Mouse (Mus musculus) lung, postnatal 4 days (tissue): Measurements from ENCODE around the gene Iqch.

Experiments used
- DNase-seq, 2 experiments: peaks; one replicate each; pipeline ENCODE4 v3.0.0; 2021

Gene Iqch

DNA sequence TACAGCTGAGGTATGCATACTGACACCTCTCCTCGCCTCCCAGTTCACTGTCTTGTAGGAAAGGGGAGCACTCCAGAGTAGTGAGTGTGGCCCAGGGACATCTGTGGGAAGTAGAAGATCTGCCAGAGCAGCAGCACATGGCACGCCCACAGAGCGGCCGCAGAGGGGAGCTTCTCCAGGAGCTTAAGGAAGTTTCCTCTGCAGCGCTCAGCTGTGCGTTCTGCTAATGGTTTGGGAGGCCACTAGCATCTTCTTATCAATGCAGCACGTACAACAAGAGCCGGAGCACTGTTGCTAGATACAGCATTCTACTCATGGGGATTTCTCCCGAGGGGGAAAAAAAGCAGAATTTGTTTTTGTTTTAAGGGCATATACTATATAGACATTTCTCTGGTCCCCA, 110.0 kb downstream of the Iqch start:
- no peak for DNase-seq

DNA sequence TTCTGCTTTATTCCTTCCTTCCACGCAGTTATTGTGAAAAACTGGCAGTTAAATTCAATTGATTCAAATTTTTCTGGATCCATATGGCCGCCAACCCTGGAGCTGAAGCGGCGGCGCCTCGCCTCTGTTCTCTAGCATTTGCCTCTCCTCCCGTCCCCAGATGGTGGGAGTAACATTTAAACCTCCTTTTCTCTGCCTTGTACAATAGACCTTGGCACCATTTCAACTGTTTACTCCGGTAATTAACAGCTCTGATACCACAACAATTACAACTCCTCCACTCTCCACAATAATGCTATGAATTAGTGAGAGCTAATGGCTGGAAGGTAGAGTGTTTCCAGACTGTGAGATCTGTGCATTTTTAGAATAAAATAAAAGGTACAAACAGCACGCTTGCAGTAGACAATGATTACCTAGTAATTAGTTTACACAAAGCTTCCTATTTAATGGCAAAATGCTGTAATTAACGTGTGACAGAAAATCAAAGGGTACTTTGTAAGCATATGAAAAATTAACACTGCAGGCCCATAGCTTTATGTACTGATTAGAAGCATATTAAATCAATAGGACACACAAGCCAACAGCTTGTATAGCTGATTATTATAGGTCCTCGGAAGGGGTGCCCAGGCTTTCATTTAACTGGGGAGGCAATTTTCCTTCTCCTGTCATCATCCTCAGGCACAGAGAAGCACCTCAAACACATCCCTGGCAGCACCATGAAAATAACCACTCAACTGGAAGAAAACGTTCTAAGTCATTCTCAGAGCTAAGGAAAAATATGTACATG, 111.6 kb downstream of the Iqch start:
- DNase-seq, result no peak

DNA sequence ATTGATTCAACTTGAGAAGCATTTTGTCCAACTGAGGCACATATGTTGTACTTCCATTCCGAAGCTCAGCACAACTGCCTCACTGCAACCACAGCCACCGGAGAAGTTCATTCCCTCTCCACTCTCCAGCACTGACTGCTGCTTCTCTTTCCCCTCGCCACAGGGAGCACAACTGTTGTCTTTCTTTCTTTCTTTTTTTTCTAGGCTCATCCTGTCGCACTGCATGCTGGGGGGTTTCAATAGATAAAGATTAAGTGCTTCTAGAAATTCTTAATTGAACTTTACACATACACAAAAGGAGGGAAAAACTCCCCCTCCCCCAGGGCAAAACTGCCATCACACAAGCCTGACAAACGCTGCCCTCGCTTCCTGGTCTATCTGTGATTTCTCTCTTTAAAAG, 113.1 kb downstream of the Iqch start:
- DNase-seq, result no peak

DNA sequence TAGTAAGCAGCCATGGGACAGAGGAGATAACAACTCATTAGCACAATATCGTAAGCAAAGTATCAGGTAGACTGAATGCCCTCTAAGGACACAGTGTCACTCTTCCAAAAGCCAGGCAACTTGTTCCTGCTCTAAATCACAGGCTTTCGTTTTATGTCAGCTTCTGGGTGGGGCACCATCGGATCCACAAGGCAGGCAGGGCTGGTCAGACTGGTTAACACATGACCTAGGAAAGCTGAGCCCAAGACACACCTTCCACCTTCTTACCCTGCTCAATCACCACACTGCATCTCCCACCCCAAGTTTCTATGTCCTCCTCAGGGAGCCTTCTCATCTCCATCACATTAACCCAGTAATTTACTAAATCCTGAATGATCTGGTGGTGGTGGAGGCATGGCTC, 136.7 kb downstream of the Iqch start:
- no peak for DNase-seq

DNA sequence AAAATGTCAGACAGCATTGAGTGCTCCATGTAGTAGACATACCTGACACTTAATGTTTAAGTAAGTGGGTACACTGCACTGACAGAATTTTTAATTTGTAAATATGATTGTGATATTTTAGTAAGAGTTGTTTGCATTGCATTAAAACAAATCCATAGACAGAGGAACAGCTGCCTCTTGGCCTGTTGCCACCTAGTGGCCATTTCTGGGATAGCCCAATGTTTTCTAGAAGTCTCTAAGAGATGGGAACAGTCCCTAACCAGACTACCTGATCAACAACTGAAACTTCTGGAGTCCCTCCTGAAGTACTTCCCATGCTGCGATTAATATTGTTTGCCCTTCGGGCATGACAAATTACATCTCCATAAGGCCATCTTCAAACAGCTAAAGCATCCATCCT, 140.0 kb downstream of the Iqch start:
- DNase-seq, result peak in 1 of 2 experiments; percentile 76

DNA sequence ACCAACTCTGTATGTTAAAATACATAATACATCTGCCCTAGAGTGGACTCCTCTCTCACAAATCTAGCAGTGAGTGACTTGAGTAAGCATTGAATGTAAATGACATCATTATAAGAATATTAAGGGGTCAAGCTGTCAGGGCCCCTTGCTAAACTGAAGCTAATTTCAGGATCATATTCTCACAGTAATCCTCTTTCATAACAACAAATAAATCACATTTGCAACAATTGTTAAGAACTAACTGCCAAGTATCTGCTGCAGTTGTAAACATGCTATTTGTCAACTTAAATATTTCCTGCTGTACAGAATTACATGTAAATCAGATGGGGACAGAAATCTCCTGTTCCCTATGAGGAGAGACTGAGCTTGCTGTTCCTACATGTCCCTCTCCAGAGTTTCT, 145.9 kb downstream of the Iqch start:
- DNase-seq, result no peak

DNA sequence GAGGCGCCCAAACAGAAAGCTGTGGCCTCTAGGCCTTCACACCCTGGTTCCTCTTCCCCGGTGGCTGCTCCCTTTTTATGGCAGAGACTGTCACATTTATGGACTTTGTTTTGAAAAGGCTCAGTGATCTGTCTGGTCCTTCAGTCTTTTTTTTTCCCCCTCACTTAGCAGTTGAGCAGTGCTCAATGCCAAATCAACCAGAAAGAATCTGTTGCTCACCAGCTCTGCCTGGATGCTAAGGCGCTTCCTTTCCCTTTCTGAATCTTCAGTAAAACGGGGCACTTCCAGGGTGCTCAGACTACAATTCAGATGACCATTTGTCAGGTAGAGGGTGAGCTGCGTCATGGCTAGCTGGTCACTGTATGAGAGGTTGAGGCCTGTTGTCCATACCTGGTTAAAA, 148.0 kb downstream of the Iqch start:
- DNase-seq, result no peak

DNA sequence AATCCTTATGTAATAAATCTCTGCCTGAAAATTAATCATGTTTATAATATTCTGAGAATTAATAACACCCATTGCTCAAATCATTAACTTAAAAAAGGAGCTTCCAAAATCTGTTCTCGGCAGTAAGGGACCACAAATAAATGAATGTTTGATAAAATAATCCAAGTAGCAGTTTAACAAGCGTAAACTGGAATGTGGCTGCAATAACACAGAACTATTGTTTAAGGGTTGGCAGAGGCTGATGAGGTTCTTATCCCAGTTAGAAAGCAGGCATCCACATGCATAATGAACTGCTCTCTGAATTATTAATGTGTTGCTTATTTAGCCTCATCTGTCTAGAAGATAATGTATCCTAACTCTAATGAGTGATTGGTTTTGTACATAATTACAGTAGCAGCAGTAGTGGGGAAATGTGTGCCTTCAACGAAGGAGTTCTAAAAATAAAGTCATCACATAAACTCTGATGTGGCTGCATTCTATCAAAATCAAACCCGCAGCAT, 151.7 kb downstream of the Iqch start:
- DNase-seq, result no peak

DNA sequence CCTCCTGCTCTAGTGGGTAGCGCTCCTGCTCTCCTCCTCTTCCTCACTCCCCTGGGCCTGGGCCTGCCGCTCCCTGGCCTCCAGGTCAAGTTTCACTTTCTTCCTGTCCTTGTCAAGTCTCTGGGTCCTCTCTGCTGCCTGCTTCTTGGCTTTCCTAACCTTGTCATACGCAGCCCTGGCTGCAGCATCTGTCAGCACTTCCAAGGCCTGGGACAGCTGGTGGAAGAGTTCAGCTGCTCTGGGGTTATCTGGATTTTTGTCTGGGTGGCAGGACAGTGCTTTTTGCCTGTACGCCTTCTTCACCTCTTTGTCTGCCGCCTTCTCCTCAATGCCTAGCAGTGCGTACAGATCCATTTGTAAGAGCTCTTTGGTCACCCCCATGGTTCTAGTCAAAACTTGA, 158.6 kb downstream of the Iqch start:
- no peak for DNase-seq

DNA sequence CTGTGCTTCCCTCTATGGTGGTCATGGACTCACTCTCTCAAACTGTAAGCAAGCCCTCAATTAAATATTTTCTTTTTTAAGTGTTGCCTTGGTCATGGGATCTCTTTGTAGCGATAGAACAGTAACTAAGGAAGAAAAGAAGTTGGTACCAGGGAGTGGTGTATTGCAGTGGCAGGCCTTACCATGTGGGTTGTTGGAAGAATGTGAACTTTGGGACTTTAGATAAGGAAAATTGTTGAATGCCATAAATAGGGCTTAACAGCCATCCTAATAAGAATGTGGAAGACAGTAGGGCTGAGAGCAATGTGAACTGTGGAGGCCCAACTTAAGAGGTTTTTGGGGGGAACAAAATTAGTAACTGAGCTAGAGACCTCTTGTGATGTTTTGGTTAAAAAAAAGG, 171.6 kb downstream of the Iqch start:
- DNase-seq, result no peak

DNA sequence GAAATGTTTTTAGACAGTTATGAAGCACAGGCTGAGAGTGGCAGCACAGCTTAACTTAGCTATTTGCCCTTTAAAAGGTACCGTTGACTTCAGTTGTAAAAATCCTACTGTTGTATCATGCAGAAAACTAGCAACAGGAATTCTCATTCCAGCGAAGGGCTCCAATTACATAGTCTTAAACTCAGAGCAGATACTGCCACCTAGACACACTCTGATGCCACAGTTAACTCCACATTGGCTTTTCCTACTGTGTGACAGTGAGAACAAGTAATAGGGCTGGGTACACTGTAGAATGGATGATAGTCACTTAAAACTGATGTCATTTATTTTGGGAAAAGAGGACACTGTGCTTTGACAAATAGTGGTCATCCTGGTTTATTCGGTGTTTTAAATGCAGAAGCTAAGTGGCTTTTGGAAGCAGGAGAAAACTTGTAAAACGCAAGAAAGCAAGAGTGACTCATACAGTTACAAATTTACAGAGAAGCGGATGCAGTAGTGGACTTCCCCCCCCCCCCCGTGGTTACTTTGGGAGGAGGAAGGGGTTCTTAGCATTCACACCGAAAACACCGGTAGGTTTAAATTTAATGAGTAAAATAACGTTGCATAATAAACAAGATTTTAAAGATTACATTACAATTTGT, 181.1 kb downstream of the Iqch start:
- DNase-seq, result no peak

DNA sequence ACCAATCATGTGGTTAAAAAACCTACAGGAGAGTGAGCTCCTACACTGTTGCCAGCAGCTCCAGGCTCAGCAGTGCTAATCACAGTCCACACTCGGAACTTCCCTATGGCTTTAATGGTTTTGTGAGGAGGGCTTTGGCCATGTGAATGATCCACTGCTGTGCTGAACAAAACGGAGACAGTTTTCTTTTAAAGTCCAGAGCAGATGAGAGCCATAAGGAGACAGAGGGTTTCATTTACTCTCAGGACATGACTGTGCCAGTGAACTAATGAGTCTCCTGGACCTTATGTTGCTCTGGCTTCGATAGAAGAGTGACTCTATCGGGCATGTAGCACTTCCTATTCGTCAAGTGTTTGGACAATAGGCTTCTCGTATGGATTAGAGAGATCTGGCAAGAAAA, 181.9 kb downstream of the Iqch start:
- DNase-seq, result no peak

DNA sequence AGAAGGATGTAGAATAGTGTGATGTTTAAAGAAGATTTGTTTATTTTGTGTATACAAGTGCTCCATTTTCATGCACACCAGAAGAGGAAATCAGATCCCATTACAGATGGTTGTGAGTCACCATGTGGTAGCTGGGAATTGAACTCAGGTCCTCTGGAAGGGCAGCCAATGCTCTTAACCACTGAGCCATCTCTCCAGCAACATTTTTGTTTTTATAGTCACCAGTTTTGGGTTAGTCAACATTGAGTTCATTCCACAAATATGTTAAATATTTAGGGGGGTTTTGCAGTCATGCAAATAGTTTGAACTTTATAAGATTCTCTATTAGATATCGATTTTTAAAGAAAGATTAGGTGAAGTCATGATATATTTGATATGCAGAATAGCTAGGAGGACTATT, 202.1 kb downstream of the Iqch start:
- DNase-seq, result no peak

DNA sequence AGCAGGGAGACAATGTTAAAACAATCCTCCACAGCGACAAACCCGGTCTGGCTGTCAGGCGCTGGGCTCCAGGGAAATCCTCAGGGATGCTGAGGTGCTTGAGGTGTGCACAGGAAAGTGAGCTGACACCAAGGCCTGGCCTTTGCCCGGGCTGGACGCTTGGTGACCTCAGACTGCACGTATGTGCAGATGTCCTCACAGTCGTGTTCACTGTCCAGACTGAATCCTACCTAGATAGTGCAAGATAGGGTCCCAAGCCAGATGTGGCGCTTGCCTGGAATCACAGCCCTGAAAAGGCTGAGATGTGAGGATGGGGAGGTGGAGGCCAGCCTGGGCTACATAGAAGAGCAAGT, 202.9 kb downstream of the Iqch start:
- DNase-seq, result no peak

DNA sequence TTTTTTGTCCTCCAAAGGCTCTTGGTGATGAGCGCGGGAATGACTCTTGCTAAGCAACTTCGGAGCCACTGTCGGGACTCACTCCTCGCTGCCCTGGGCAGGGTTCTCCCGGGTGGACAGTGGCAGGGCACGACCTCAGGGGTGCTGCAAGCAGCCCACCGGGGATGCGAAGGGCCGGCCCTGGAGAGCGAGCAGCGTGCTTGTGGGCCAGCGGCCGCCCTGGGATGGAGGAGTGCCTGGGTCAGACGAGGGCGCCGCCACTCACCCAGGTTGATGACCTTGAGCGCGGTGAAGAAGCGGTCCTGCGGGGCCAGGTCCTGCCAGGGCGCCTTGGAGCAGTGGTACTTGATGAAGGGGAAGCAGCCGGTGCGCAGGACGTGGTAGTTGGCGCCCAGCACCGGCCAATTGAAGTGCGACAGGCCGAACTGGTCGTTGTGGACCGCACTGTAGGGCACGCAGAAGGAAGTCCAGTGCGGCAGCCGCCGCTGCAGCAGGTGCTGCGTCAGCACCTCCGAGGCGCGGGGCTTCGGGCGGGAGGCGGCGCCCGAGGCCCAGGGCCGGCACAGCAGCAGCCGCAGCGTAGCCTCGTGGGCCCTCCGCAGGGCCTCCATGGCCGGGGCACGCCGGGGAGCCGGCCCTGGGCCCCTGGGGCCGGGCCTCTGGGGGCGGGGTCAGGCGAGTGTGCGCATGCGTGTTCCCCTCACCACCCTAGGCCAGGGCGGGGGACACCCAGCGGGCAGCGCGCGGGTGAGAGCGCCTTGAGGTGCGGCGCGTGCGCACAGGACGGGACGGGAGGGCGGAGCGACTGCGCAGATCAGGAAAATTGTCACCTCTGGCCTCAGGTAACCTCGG, 203.5 kb downstream of the Iqch start, which contains the start of gene 2300009A05Rik:
2300009A05Rik (minus strand) TSS at position 636 of the 852 bp plus-strand sequence.
- peak; percentile 97 for DNase-seq

DNA sequence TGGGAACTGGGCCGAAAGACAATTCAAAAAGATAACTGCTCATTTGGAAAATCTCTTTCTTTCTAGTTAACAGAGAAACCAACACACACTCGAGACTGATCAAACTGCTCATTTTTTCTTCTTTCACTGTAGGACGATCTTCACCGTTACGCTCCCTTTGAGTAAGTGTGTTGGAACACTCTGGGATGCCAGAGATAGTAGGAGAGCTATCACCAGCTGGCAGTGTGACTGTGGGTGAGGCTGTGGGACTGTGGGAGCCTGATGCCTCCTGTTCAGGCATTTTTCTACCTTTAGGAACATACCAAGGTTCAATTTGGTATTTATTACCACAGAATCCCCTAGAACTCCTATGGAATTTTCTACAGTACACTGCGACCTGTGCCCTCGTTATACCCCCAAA, 206.7 kb downstream of the Iqch start:
- DNase-seq, result no peak

DNA sequence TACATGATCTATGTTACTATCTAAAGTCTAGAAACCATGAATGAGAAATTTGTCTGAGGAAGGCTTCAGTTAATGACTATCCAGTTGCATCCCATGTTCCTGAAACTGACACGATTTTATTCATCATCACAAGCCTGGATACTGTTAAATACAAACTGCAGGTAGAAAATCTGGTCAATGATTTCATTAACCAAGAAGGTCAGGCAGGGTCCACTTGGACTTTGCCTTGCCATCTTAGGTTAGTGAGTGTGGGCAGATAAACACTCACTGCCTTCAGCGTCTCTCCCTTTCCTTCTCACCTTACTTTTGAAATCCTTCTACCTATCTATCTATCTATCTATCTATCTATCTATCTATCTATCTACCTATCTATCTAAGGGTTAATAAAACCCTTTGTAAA, 211.0 kb downstream of the Iqch start:
- no peak for DNase-seq

DNA sequence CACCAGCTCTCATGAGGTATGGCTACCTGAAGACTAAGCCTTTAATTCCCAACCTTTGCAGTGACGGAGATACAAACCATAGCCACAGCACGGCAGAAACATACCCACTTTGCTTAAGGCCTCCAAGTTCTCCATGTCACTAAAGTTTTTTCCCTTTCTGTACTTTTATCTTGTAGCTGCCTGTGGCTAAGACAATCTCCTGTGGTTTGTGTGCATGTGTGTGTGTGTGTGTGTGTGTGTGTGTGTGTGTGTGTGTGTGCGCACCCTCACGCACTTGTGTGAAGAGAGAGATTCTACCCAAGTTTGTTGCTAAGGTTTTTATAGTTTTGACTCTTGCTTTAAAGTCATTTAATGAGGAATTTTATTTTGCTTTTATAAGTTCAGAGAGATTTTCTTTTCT, 219.5 kb downstream of the Iqch start:
- no peak for DNase-seq

DNA sequence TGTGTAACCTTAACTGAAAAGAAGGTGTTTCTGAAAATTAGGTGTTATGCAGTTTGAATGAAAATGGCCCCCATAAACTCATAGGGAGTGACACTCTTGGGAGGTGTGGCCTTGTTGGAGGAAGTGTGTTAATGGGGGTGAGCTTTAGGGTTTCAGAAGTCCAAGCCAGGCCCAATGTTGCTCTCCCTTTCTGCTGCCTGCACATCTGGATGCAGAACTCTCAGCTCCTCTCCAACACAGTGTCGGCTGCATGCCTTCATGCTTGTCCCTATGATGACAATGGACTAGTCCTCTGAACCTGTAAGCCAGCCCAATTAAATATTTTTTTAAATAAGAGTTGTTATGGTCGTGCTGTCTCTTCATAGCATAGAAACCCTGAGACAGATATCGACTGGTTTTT, 222.0 kb downstream of the Iqch start:
- no peak for DNase-seq

DNA sequence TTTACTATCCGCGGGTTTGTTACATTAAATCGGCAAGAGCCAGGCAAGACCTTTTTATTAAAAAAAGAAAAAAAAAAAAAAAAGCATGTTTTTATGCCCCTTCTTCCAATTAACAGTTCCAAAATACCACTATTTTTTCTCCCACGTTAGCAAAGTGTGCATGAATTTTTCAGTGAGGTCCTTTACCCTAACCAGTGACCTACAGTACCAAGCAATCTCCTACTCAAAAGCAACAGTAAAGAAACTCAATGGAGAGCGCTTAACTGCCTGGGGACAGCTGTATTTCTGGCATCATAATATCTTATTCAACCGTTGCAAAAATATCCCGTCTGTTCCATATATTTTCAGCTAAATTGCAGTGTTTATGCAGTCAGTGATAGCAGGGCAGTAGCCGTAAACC, 224.1 kb downstream of the Iqch start:
- DNase-seq, result no peak

DNA sequence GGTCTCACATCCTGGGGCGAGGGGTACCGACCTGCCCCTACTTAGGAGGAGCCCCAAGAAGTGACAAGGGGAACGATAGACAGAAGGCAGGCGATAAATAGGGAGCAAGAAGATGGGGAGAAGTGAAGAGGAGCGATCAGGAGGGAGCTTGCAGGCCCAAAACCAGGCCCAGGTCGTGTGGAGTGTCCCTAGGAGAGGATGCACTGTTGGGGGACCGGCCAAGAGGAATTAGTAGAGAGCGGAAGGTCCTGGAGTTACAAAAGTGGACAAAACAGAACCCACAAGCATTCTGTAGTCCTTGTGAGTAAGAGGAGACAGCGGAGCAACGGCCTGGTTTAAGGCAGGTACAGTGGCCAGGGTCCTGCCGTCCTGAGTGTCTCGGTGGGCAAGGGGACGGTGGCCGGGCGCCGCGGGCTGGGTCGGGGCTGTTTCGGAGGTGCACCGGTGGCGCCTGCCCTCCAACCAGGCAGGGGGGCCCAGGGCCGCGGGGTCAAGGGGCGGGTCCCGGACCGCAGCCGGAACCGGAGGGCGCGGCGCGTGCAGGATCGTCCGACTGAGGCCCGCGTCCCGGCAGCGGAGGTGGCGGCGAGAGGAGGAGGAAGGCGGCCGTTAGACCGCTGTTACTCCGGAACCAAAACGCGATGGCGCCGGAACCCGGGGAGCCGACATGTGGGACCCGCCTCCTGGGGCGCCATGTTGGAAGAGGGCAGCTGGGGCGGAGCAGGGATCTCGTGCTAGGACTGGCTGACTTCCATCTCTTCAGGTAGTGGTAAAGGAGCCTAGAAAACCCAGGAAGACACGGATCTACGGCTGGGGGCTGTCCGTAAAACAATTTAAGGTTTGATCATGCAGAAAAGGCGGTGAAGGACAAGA, 224.8 kb downstream of the Iqch start, which contains the start of gene Map2k5:
Map2k5 (minus strand) TSS at position 633 of the 873 bp plus-strand sequence.
- DNase-seq, result peak; percentile 94

DNA sequence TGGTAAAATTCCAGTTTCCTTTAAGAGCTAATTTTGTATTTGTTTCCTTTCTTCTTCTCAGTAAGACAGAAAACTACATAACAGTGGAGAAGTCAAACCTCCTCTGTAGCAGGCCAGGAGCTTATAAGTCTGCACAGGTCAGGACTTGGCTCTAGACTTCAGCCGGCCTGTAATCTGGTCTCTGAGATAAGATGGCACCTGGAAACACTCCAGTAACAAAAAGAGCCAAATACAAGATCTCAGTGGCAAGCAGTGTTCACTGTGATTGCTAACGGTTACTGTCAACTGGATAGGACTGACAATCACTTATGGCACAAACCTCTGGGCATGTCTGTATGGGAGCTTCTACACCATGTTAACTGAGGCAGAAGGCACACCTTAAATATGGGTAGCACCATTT, 229.0 kb downstream of the Iqch start:
- DNase-seq, result no peak

DNA sequence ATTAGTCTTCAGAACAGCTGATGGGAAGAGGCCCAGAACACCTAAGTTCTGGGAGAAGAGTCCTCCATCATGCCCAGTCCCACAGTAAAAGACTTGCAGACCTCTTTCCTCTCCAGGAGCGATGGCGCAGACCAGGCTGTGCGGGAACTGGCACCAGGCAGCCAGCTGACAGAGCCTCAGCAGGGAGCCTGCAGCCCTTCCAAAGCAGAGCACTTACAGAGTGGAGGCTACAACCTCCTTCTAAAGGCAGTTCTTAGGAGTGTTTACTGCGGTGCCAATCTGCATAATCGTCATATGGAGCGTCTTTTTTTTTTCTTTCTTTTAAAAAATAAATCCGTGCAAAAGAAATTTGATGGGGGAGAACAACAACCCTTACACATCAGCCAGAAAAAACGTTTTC, 229.8 kb downstream of the Iqch start:
- DNase-seq, result no peak
